Mouse (Mus musculus) kidney, adult 10 weeks (tissue): ENCODE results near the gene Col18a1. TPM values are rescaled to one million over a fixed set of nuclear protein-coding genes. Genes with fewer than 3 reads are reported as not detected.

ENCODE experiments used
- polyA plus RNA-seq: library from polyadenylated mRNA; stranded (reverse); fragments of 350-450 nt; fragmentation: Illumina TruSeq; extraction: RNeasy Lipid Tissue Mini Kit (QIAGEN cat#74804); gene quantifications from one replicate; pipeline ENCODE4 v1.2.3, GENCODE M21; 2014; ENCODE audit warnings: low read depth, low replicate concordance

Col18a1 gene
- 4.1 TPM for polyA plus RNA-seq

GRCm38 (mm10) chr10:77165963-77166717, at the start of gene Col18a1:
Gene Col18a1 (minus strand): TSS chr10:77166548.

GRCm38 (mm10) chr10:77031768-77032375, 134.5 kb downstream of the Col18a1 start, which contains the start of gene Slc19a1:
Gene Slc19a1 (plus strand): TSS chr10:77032241.

Other genes starting within 250 kb of the Col18a1 start
- 6.4 TPM for gene Pcbp3, start 204.7 kb downstream of the Col18a1 start, polyA plus RNA-seq
- 4.0 TPM for gene Slc19a1, start 134.3 kb downstream of the Col18a1 start, polyA plus RNA-seq
- 1.3 TPM for gene Pofut2, start 92.7 kb upstream of the Col18a1 start, polyA plus RNA-seq